Mouse (Mus musculus): ENCODE measurements around the gene Slc9a3. TPM values are rescaled to one million over a fixed set of nuclear protein-coding genes. Genes with fewer than 3 reads are reported as not detected.

Gene Slc9a3
- polyA plus RNA-seq (2014; fragmentation: Illumina TruSeq; extraction: RNeasy Lipid Tissue Mini Kit (QIAGEN cat#74804); ENCODE audit: low read depth, low replicate concordance) = 0.68 TPM

DNA sequence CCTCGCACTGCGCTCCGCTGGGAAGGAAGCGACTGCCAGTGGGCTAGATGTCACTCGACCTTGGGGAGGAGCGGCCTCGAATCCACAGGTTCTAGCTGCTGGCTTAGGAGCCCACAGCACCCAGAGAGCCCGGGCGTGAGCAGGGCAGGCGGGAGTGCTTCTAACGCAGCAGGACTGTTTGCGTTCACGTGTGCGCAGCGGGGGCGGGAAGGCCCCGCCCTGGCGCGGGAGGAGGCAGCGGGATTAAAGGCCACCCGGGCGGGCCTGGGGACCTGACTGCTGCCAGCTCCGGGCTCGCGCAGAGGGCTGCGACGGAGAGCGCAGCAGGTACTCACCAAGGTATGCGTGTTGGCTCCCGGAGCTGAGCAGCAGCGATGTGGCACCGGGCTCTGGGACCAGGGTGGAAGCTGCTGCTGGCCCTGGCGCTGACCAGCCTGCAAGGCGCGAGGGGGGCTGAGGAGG, at the start of gene Slc9a3:
Gene Slc9a3 (plus strand): TSS at position 317 of the 462 bp plus-strand sequence.

DNA sequence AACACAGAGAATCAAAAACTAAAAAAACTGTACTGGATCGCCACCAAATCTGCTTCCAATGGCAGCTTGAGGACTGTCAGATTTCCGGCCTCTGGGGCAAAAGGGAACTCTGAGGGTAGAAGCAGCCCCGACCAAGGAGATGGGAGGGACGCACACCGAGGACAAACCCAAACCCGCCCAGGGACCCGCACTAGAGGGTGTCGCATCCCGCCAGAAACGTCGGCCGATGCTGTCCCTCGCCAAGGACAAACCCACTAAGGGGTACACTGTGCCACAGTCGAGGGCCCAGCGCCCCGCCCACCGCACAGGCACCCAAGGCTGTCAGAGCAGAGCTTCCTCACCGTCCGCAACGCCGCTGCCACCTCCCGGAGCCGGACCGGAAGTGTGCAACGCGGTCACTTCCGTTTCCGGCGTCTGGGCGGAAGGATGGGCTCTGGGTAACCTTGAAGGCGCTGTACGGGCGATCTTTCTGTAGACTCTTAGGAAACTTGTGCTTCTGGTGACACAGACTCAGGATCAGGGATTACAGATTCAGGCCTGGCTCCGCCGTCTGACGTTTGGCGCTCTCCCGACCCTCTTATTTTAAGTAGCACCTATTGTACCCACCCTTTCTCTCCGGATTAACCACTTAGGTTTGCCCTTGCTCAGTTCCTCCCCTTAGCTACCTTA, 87.2 kb downstream of the Slc9a3 start, which contains the start of gene Exoc3:
Gene Exoc3 (minus strand): TSS at position 416 of the 669 bp plus-strand sequence.

Other genes with a start within 250 kb of the Slc9a3 start
- 0.31 TPM for gene Trip13, start 183.7 kb upstream of the Slc9a3 start, polyA plus RNA-seq (2014; fragmentation: Illumina TruSeq; extraction: RNeasy Lipid Tissue Mini Kit (QIAGEN cat#74804); ENCODE audit: low read depth, low replicate concordance)
- gene Brd9, start 183.6 kb upstream of the Slc9a3 start, polyA plus RNA-seq (2014; fragmentation: Illumina TruSeq; extraction: RNeasy Lipid Tissue Mini Kit (QIAGEN cat#74804); ENCODE audit: low read depth, low replicate concordance) = 40.4 TPM
- gene Zdhhc11, start 157.6 kb upstream of the Slc9a3 start, polyA plus RNA-seq (2014; fragmentation: Illumina TruSeq; extraction: RNeasy Lipid Tissue Mini Kit (QIAGEN cat#74804); ENCODE audit: low read depth, low replicate concordance) = not detected
- gene Tppp, start 112.0 kb upstream of the Slc9a3 start, polyA plus RNA-seq (2014; fragmentation: Illumina TruSeq; extraction: RNeasy Lipid Tissue Mini Kit (QIAGEN cat#74804); ENCODE audit: low read depth, low replicate concordance) = 19.4 TPM
- gene Cep72, start 59.2 kb upstream of the Slc9a3 start, polyA plus RNA-seq (2014; fragmentation: Illumina TruSeq; extraction: RNeasy Lipid Tissue Mini Kit (QIAGEN cat#74804); ENCODE audit: low read depth, low replicate concordance) = 0.52 TPM
- gene Exoc3, start 87.3 kb downstream of the Slc9a3 start, polyA plus RNA-seq (2014; fragmentation: Illumina TruSeq; extraction: RNeasy Lipid Tissue Mini Kit (QIAGEN cat#74804); ENCODE audit: low read depth, low replicate concordance) = 45.1 TPM
- 2.6 TPM for gene Ahrr, start 170.9 kb downstream of the Slc9a3 start, polyA plus RNA-seq (2014; fragmentation: Illumina TruSeq; extraction: RNeasy Lipid Tissue Mini Kit (QIAGEN cat#74804); ENCODE audit: low read depth, low replicate concordance)
- gene Pdcd6, start 196.1 kb downstream of the Slc9a3 start, polyA plus RNA-seq (2014; fragmentation: Illumina TruSeq; extraction: RNeasy Lipid Tissue Mini Kit (QIAGEN cat#74804); ENCODE audit: low read depth, low replicate concordance) = 73.4 TPM
- gene Sdha, start 228.8 kb downstream of the Slc9a3 start, polyA plus RNA-seq (2014; fragmentation: Illumina TruSeq; extraction: RNeasy Lipid Tissue Mini Kit (QIAGEN cat#74804); ENCODE audit: low read depth, low replicate concordance) = 1,351 TPM
- 32.8 TPM for gene Ccdc127, start 228.9 kb downstream of the Slc9a3 start, polyA plus RNA-seq (2014; fragmentation: Illumina TruSeq; extraction: RNeasy Lipid Tissue Mini Kit (QIAGEN cat#74804); ENCODE audit: low read depth, low replicate concordance)
- gene Lrrc14b, start 242.5 kb downstream of the Slc9a3 start, polyA plus RNA-seq (2014; fragmentation: Illumina TruSeq; extraction: RNeasy Lipid Tissue Mini Kit (QIAGEN cat#74804); ENCODE audit: low read depth, low replicate concordance) = 87.3 TPM

Data from heart, adult 10 weeks (tissue).